Mouse (Mus musculus) midbrain, embryonic 11.5 days (tissue): ENCODE results near the gene Tsen34. TPM values are rescaled to one million over a fixed set of nuclear protein-coding genes. Genes with fewer than 3 reads are reported as not detected.
A peak's percentile ranks its signal among the peaks of the same experiment; 100 is the strongest.
"Not testable (repeated sequence)": the region's sequence is repeated elsewhere in the genome, so short reads cannot be mapped to it uniquely, and the experiment has no call there.

Source experiments
- ATAC-seq: fragments of 200-750 bp; cut with Nextera tagmentation; 2 replicates; pipeline ENCODE4 v1.8.0; 2017; ENCODE audit warnings: moderate TSS enrichment, moderate library complexity; ENCODE audit not compliant: low FRiP score
- DNase-seq: peaks from one replicate; pipeline ENCODE4 v3.0.0; 2015; ENCODE audit warnings: low spot score; ENCODE audit errors: missing footprints
- H3K27ac ChIP-seq: fragments of 300-500 bp; sonication (generic); 2 replicates; pipeline ENCODE4 v1.5.1; 2014; ENCODE audit warnings: low read depth, low read length
- H3K27me3 ChIP-seq: fragments of 300-500 bp; sonication (generic); 2 replicates; pipeline ENCODE4 v1.6.1; 2014; ENCODE audit warnings: mild to moderate bottlenecking, low read length, moderate library complexity, mixed read lengths; ENCODE audit not compliant: control insufficient read depth, insufficient read depth
- H3K36me3 ChIP-seq: fragments of 300-500 bp; sonication (generic); 2 replicates; pipeline ENCODE4 v1.6.1; 2014; ENCODE audit warnings: mild to moderate bottlenecking, low read length, moderate library complexity, mixed read lengths; ENCODE audit not compliant: control insufficient read depth, insufficient read depth
- H3K4me1 ChIP-seq: fragments of 300-500 bp; sonication (generic); 2 replicates; pipeline ENCODE4 v1.6.1; 2014; ENCODE audit warnings: low read length; ENCODE audit not compliant: control insufficient read depth, insufficient read depth
- H3K4me2 ChIP-seq: fragments of 300-500 bp; sonication (generic); 2 replicates; pipeline ENCODE4 v1.6.1; 2014; ENCODE audit warnings: mild to moderate bottlenecking, moderate library complexity
- H3K4me3 ChIP-seq: fragments of 300-500 bp; sonication (generic); 2 replicates; pipeline ENCODE4 v1.5.1; 2014; ENCODE audit warnings: low read depth, low read length
- H3K9ac ChIP-seq: fragments of 300-500 bp; sonication (generic); 2 replicates; pipeline ENCODE4 v1.6.1; 2014; ENCODE audit warnings: low read length
- H3K9me3 ChIP-seq: fragments of 300-500 bp; sonication (generic); 2 replicates; pipeline ENCODE4 v1.6.1; 2016; ENCODE audit warnings: low read length; ENCODE audit not compliant: control insufficient read depth
- WGBS: fragments of 180-500 bp; shearing (Covaris S2); extraction: QIAGEN DNeasy Blood & Tissue Kit; methylation state at CpG from one replicate; pipeline ENCODE4 v1.1.7; 2014; 5-methylcytosine and 5-hydroxymethylcytosine counted together
- polyA plus RNA-seq: library from polyadenylated mRNA; unstranded; fragments of >200 nt; fragmentation: Nextera tagmentation; extraction: Ambion mirVana; gene quantifications from 2 replicates; pipeline ENCODE4 v1.2.1, GENCODE M21; 2014

Gene Tsen34
- polyA plus RNA-seq, 1 experiment from 2014 or later = 222 TPM

DNA sequence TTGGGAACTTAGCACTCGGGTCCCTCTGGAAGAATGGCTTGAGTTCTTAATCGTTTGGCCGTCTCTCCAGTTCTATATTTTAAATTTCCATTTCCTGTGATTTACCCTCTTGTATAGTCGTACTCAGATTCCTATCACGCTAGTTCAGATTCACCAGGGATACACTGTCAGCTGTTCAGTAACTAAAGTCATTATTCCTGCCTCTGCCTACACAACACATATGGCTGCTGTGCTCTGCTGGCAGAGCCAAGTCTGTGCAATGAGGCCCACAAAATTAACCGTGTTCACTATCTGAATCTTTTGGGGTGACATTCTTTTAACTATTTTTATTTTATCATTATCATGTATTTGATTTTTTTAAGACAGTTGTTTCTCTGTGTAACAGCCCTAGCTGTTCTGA lies 5.8 kb downstream of the Tsen34 start:
- Histone ChIP-seq H3K9me3 (no peaks in the 10 kb centered on the region), H3K36me3 (peaks cover 5% of the 10 kb centered on the region), H3K27ac (no peak overlapping the region), H3K4me3 (no peak overlapping the region), H3K4me2 (no peak overlapping the region), H3K9ac (no peak overlapping the region), H3K27me3 (no peaks in the 10 kb centered on the region), H3K4me1 (peaks cover 9% of the 10 kb centered on the region)
- no peak for ATAC-seq
- DNase-seq = no peak
- WGBS = 93% methylated on average over 6 of the region's 6 CpGs

DNA sequence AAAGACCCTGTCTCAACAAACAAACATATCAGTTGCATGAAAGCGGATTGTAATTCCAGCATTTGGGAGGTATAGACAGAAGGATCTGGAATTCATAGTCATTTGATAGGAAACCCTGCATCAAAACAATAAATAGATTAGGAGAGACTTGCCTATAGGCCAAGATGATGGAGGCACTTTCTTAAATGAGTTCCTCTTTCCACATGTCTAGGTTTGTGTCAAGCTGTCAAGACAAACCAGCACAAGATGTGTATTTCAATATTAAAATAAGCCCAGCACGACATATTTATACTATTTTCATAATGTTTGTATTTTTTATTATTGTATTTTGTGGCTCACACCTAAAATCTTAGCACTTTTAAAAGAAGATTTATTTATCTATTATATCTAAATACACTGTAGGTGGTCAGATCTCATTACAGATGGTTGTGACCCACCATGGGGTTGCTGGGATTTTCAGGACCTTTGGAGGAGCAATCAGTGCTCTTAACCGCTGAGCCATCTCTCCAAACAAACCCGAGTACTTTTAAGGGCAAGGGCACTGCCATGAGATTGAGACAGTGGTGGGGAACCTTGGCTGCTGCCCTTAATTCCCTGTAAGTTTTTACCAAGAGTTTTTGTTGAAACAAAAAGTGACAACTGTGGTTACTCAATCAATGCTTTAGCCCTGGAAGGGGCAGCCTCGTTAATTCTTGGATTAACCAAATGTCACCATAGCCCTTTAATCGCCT lies 10.7 kb downstream of the Tsen34 start:
- Histone ChIP-seq H3K9me3 (no peaks in the 10 kb centered on the region), H3K27ac (peak overlapping the region; percentile 85), H3K27me3 (no peaks in the 10 kb centered on the region), H3K4me1 (peaks cover 10% of the 10 kb centered on the region), H3K9ac (peak overlapping the region; percentile 53), H3K36me3 (peaks cover 11% of the 10 kb centered on the region), H3K4me2 (peak overlapping the region; percentile 96), H3K4me3 (peak overlapping the region; percentile 90)
- 19% methylated on average over 6 of the region's 6 CpGs for WGBS
- ATAC-seq (peak; percentile 61), DNase-seq (no peak)

DNA sequence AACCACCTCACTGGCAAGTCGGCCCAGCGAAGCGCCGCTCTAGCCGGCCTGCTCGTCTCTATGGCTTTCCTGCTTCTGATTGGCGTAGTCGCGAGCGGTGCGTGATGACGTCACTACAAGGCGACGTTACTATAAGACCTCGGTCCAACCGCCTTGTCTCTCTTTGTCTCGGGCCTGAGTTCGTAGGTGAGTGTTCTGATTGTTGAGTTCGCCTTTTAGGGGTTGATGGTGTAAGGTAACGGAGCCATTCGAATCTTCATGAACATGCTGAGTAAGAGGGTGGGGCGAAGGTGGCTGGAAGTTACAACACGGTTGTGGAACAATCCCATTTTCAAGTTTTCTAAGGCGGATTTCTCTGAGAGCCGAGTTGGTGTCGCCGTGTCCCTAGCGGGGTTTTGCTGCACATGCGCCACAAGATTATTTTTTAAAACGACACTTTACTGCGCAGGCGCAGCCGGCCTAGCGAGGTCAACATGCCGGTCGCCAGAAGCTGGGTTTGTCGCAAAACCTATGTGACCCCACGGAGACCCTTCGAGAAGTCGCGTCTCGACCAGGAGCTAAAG lies 11.3 kb downstream of the Tsen34 start, which contains the start of gene Rps9:
Gene Rps9, plus strand, starts transcription at position 115 of the 563 bp plus-strand sequence.
- Histone ChIP-seq H3K4me3 (peak within 1 kb of the TSS; percentile 90), H3K36me3 (peaks cover 11% of the 10 kb centered on the region; the same call in 1 of the 2 replicates), H3K9me3 (no peaks in the 10 kb centered on the region), H3K27me3 (no peaks in the 10 kb centered on the region), H3K4me2 (peak within 1 kb of the TSS; percentile 96), H3K27ac (peak within 1 kb of the TSS; percentile 85), H3K4me1 (peaks cover 10% of the 10 kb centered on the region), H3K9ac (peak within 1 kb of the TSS; percentile 84)
- peak; percentile 96 for ATAC-seq
- DNase-seq = peak; percentile 99
- WGBS = 2% methylated on average over 42 of the region's 42 CpGs

DNA sequence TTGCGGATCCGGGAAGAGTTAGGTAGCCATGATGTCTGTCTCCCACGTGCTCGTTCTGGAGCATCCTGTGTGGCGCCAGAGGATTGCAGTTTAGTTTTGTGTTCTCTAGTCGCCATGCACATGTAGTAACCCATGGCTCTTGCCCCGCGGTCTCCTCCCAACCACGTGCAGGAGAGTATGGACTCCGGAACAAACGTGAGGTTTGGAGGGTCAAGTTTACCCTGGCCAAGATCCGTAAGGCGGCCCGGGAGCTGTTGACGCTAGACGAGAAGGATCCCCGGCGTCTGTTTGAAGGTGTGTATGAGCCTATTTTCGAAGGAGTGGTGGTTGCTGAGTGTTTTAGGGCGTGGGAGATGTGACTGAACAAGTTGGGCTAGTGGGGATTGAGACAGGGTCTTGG lies 11.8 kb downstream of the Tsen34 start:
- WGBS = under 1% methylated on average over 20 of the region's 20 CpGs

DNA sequence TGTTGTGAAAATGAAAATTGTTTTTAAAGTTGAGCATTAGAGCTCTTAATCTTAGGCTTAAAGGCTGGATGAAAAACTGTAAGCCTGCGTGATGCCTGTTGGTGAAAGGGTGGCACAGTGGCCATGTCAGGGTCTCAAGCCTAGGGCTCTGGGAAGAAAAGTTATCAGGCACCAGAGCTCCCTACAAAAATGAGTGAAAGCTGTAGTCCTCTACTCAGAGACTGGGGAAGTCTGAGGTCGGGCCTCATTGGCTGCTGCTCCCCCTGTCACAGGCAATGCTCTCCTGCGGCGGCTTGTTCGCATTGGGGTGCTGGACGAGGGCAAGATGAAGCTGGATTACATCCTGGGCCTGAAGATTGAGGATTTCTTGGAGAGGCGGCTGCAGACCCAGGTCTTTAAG lies 12.8 kb downstream of the Tsen34 start:
- H3K36me3 ChIP-seq, DNase-seq: not testable (repeated sequence)

More for the DNA sequence above, 11.8 kb downstream of the Tsen34 start:
- ATAC-seq = peak; percentile 47; the same call in 1 of the 2 replicates
- no peak for DNase-seq
- Histone ChIP-seq H3K4me1 (peaks cover 10% of the 10 kb centered on the region), H3K27me3 (no peaks in the 10 kb centered on the region), H3K4me2 (peak overlapping the region; percentile 96), H3K4me3 (peak overlapping the region; percentile 90), H3K9ac (peak overlapping the region; percentile 84), H3K36me3 (peaks cover 11% of the 10 kb centered on the region; the same call in 1 of the 2 replicates), H3K27ac (peak overlapping the region; percentile 85; the same call in 1 of the 2 replicates), H3K9me3 (no peaks in the 10 kb centered on the region)

DNA sequence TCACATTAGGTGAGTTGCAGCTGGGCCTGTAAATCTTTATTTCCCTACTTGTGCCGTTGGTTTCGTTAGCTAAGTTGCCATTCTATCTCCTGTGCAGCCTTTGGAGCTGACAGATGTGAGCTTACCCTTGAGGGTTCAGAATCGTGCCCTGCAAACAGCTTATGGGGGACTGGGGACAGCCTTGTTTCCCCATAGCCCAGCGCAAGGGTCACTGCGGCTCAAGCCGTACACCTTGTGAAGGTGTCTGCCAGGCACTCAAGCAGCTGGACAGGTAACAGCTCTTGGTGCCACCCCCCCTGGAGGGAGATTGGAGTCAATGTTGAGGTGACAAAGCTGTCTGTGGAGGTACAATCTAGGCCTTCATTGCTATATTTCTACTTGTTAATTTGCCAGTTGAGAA lies 13.2 kb downstream of the Tsen34 start:
- Histone ChIP-seq H3K9ac (peak overlapping the region; percentile 84), H3K4me1 (peaks cover 10% of the 10 kb centered on the region), H3K27ac (no peak overlapping the region), H3K36me3 (peaks cover 9% of the 10 kb centered on the region; the same call in 1 of the 2 replicates), H3K9me3 (no peaks in the 10 kb centered on the region), H3K27me3 (no peaks in the 10 kb centered on the region), H3K4me2 (peak overlapping the region; percentile 96), H3K4me3 (peak overlapping the region; percentile 90)
- 37% methylated on average over 6 of the region's 6 CpGs for WGBS
- DNase-seq = no peak
- ATAC-seq = no peak

More for the DNA sequence above, 12.8 kb downstream of the Tsen34 start:
- not testable (repeated sequence) for H3K9me3 ChIP-seq, H3K4me1 ChIP-seq, H3K27me3 ChIP-seq, ATAC-seq
- WGBS = 5% methylated on average over 6 of the region's 7 CpGs
- Histone ChIP-seq H3K9ac (peak overlapping the region; percentile 84), H3K4me2 (peak overlapping the region; percentile 96), H3K27ac (peak overlapping the region; percentile 25), H3K4me3 (peak overlapping the region; percentile 90)

DNA sequence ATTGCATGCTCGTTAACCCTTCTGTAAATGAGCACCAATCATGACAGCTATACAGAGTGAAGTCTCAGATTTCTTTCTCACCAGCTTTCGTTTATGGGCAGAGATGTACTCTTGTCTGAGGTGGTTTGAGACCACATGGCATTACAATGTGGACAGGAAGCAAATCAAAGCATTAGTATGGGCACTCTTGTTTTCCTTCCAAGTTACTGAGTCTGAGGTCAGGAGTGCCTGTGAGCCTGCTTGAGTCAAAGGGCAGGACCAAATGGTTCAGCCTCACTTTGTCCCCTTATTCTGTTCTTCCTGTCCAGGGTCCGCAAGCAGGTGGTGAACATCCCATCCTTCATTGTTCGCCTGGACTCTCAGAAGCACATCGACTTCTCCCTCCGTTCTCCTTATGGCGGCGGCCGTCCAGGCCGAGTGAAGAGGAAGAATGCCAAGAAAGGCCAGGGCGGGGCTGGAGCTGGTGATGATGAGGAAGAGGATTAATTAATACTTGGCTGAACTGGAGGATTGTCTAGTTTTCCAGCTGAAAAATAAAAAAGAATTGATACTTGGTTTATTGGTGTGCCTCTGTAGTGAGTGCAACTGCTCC lies 13.8 kb downstream of the Tsen34 start:
- DNase-seq = no peak
- WGBS = 63% methylated on average over 11 of the region's 11 CpGs
- H3K36me3 ChIP-seq = peaks cover 9% of the 10 kb centered on the region; the same call in 1 of the 2 replicates

DNA sequence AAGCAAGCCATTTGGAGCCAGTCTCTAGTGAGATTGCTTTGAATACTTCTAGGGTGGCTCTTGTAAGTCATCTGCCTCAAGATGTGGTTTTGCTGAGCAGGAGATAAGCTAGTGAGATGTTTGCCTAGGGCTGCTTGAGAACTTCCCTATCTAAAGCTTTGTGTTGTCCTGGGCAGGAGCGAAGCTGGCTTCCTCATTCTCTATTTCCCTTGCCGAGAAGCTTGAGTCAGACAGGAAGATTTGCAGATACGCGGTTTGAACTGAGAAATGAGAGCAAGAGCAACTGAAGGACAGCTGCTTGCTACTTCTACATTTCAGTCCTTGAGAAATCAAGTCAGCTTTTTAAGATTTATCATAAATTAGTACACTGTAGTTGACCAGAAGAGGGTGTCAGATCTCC lies 14.4 kb downstream of the Tsen34 start:
- no peak for DNase-seq
- Histone ChIP-seq H3K36me3 (peaks cover 9% of the 10 kb centered on the region; the same call in 1 of the 2 replicates), H3K4me1 (peaks cover 10% of the 10 kb centered on the region), H3K9me3 (no peaks in the 10 kb centered on the region), H3K27me3 (no peaks in the 10 kb centered on the region), H3K4me2 (no peak overlapping the region), H3K4me3 (no peak overlapping the region), H3K27ac (no peak overlapping the region), H3K9ac (no peak overlapping the region)
- no peak for ATAC-seq
- whole genome bisulfite sequencing = 74% methylated on average over 4 of the region's 4 CpGs

More for the DNA sequence above, 13.8 kb downstream of the Tsen34 start:
- Histone ChIP-seq H3K9me3 (no peaks in the 10 kb centered on the region), H3K4me3 (peak overlapping the region; percentile 90), H3K9ac (peak overlapping the region; percentile 84; the same call in 1 of the 2 replicates), H3K4me2 (peak overlapping the region; percentile 96), H3K4me1 (peaks cover 10% of the 10 kb centered on the region), H3K27ac (no peak overlapping the region), H3K27me3 (no peaks in the 10 kb centered on the region)
- ATAC-seq = no peak
